Mouse (Mus musculus): ENCODE results near the gene Creb3l2. TPM values are rescaled to one million over a fixed set of nuclear protein-coding genes. Genes with fewer than 3 reads are reported as not detected.

Gene Creb3l2
- polyA plus RNA-seq, 1 experiment, result 10.2 TPM

- Histone ChIP-seq H3K36me3 (ENCODE audit: control insufficient read depth, insufficient read depth, low read length, poor library complexity, severe bottlenecking) (no peaks in the 10 kb centered on the region), H3K27me3 (ENCODE audit: control insufficient read depth, insufficient read depth, low read length, poor library complexity, severe bottlenecking) (no peaks in the 10 kb centered on the region), H3K27ac (ENCODE audit: insufficient read depth, low read length) (no peak overlapping the region)
Observed at GRCm38 (mm10) chr6:37411696-37412095, 30.2 kb downstream of the Creb3l2 start.

DNA sequence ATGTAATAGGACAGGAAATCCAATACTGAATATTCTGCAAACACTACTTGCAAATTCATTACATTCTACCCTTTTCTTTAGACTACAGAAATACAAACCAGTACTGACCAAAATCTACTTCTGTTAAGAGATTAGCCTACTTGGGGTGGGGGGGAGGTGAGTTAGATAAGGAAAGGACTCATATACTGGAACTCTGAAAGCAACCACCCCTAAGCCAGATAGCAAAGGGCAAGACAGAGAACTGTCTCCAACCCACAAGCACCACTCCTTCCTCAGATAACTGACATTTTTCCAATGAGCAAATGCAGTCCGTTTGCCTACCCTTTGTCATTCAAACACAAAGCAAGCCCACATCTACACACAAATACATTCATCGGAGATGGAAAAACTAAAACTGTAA lies 32.1 kb downstream of the Creb3l2 start:
- H3K27ac ChIP-seq (ENCODE audit: insufficient read depth, low read length), result no peak overlapping the region
- no peaks in the 10 kb centered on the region for H3K4me1 ChIP-seq (ENCODE audit: control insufficient read depth, insufficient read depth, low read length)
- H3K9me3 ChIP-seq (replicated peaks; ENCODE audit: control insufficient read depth, insufficient read depth, low read length, poor library complexity, severe bottlenecking), result no peaks in the 10 kb centered on the region
- H3K27me3 ChIP-seq (ENCODE audit: control insufficient read depth, insufficient read depth, low read length, poor library complexity, severe bottlenecking), result no peaks in the 10 kb centered on the region
- no peak overlapping the region for H3K9ac ChIP-seq (ENCODE audit: low read depth, poor library complexity, severe bottlenecking)
- H3K36me3 ChIP-seq (ENCODE audit: control insufficient read depth, insufficient read depth, low read length, poor library complexity, severe bottlenecking), result no peaks in the 10 kb centered on the region
- H3K4me3 ChIP-seq (ENCODE audit: low read depth, low read length), result no peak overlapping the region
- TF ChIP-seq EP300 (IDR thresholded peaks at IDR 0.05; ENCODE audit: insufficient read depth, low read depth, low read length) (no peak), POLR2A (IDR thresholded peaks at IDR 0.05; ENCODE audit: insufficient read depth, low read length) (no peak), CTCF (IDR thresholded peaks at IDR 0.05; ENCODE audit: low read depth, low read length) (no peak)

More at GRCm38 (mm10) chr6:37411696-37412095, 30.2 kb downstream of the Creb3l2 start:
- no peak overlapping the region for H3K4me3 ChIP-seq (ENCODE audit: low read depth, low read length)
- TF ChIP-seq EP300 (IDR thresholded peaks at IDR 0.05; ENCODE audit: insufficient read depth, low read depth, low read length) (no peak), CTCF (IDR thresholded peaks at IDR 0.05; ENCODE audit: low read depth, low read length) (no peak)
- H3K9ac ChIP-seq (ENCODE audit: low read depth, poor library complexity, severe bottlenecking), result no peak overlapping the region
- H3K9me3 ChIP-seq (replicated peaks; ENCODE audit: control insufficient read depth, insufficient read depth, low read length, poor library complexity, severe bottlenecking), result no peaks in the 10 kb centered on the region
- no peaks in the 10 kb centered on the region for H3K4me1 ChIP-seq (ENCODE audit: control insufficient read depth, insufficient read depth, low read length)

GRCm38 (mm10) chr6:37407876-37408275 lies 34.1 kb downstream of the Creb3l2 start:
- no peaks in the 10 kb centered on the region for H3K9me3 ChIP-seq (replicated peaks; ENCODE audit: control insufficient read depth, insufficient read depth, low read length, poor library complexity, severe bottlenecking)
- no peak overlapping the region for H3K9ac ChIP-seq (ENCODE audit: low read depth, poor library complexity, severe bottlenecking)
- H3K27me3 ChIP-seq (ENCODE audit: control insufficient read depth, insufficient read depth, low read length, poor library complexity, severe bottlenecking), result no peaks in the 10 kb centered on the region
- H3K4me1 ChIP-seq (ENCODE audit: control insufficient read depth, insufficient read depth, low read length), result peaks cover 2% of the 10 kb centered on the region
- no peaks in the 10 kb centered on the region for H3K36me3 ChIP-seq (ENCODE audit: control insufficient read depth, insufficient read depth, low read length, poor library complexity, severe bottlenecking)
- H3K27ac ChIP-seq (ENCODE audit: insufficient read depth, low read length), result no peak overlapping the region
- TF ChIP-seq EP300 (IDR thresholded peaks at IDR 0.05; ENCODE audit: insufficient read depth, low read depth, low read length) (no peak), POLR2A (IDR thresholded peaks at IDR 0.05; ENCODE audit: insufficient read depth, low read length) (no peak), CTCF (IDR thresholded peaks at IDR 0.05; ENCODE audit: low read depth, low read length) (no peak)
- no peak overlapping the region for H3K4me3 ChIP-seq (ENCODE audit: low read depth, low read length)

DNA sequence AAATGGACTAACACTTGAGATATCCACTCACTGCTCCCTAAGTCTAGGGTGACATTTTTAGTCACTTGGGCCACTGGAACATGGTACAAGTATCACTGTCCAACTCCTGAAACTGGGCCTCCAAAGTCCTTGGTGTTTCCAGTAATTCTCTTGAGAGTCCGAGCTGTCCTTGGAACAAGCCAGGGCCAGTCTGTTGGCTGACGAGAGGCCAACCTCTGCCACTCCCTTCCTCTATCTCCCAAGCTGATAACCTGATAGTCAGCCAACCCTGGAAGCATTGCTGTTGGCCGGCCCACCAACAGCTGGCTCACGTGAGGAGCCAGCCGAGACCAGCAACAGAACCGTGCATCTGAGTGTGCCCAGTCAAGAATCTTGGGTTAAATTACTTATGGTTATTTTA lies 35.0 kb downstream of the Creb3l2 start:
- H3K4me3 ChIP-seq (ENCODE audit: low read depth, low read length), result no peak overlapping the region
- H3K9ac ChIP-seq (ENCODE audit: low read depth, poor library complexity, severe bottlenecking), result no peak overlapping the region
- peaks cover 2% of the 10 kb centered on the region for H3K4me1 ChIP-seq (ENCODE audit: control insufficient read depth, insufficient read depth, low read length)
- no peaks in the 10 kb centered on the region for H3K27me3 ChIP-seq (ENCODE audit: control insufficient read depth, insufficient read depth, low read length, poor library complexity, severe bottlenecking)
- H3K9me3 ChIP-seq (replicated peaks; ENCODE audit: control insufficient read depth, insufficient read depth, low read length, poor library complexity, severe bottlenecking), result no peaks in the 10 kb centered on the region
- TF ChIP-seq POLR2A (IDR thresholded peaks at IDR 0.05; ENCODE audit: insufficient read depth, low read length) (no peak), EP300 (IDR thresholded peaks at IDR 0.05; ENCODE audit: insufficient read depth, low read depth, low read length) (no peak), CTCF (IDR thresholded peaks at IDR 0.05; ENCODE audit: low read depth, low read length) (no peak)
- no peak overlapping the region for H3K27ac ChIP-seq (ENCODE audit: insufficient read depth, low read length)
- no peaks in the 10 kb centered on the region for H3K36me3 ChIP-seq (ENCODE audit: control insufficient read depth, insufficient read depth, low read length, poor library complexity, severe bottlenecking)

GRCm38 (mm10) chr6:37406018-37406417 lies 35.9 kb downstream of the Creb3l2 start:
- Histone ChIP-seq H3K4me3 (ENCODE audit: low read depth, low read length) (no peak overlapping the region), H3K27me3 (ENCODE audit: control insufficient read depth, insufficient read depth, low read length, poor library complexity, severe bottlenecking) (no peaks in the 10 kb centered on the region), H3K9ac (ENCODE audit: low read depth, poor library complexity, severe bottlenecking) (no peak overlapping the region), H3K36me3 (ENCODE audit: control insufficient read depth, insufficient read depth, low read length, poor library complexity, severe bottlenecking) (no peaks in the 10 kb centered on the region), H3K9me3 (replicated peaks; ENCODE audit: control insufficient read depth, insufficient read depth, low read length, poor library complexity, severe bottlenecking) (no peaks in the 10 kb centered on the region), H3K27ac (ENCODE audit: insufficient read depth, low read length) (no peak overlapping the region), H3K4me1 (ENCODE audit: control insufficient read depth, insufficient read depth, low read length) (peaks cover 2% of the 10 kb centered on the region)
- no peak for TF ChIP-seq POLR2A (IDR thresholded peaks at IDR 0.05; ENCODE audit: insufficient read depth, low read length)
- TF ChIP-seq CTCF (IDR thresholded peaks at IDR 0.05; ENCODE audit: low read depth, low read length), result no peak
- TF ChIP-seq EP300 (IDR thresholded peaks at IDR 0.05; ENCODE audit: insufficient read depth, low read depth, low read length), result no peak

DNA sequence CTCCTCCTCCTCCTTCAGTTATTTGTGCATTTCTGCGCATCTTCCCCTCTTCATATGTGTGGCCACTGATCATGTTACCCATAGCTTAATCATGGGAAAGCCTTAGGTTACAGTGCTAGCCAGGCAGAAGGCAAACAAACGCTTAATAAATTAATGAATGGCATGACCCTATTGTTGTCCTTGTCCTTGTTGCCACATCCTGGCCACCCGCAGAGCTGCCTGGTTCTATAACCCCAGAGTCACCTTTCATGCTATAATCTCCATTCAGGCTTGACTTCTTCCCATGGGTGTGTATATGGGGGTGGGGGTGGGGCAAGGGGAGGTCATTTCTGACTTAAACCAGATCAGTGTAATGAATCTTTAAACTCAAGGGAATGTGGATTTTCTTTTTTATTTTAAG lies 37.6 kb downstream of the Creb3l2 start:
- no peak overlapping the region for H3K4me3 ChIP-seq (ENCODE audit: low read depth, low read length)
- no peak overlapping the region for H3K27ac ChIP-seq (ENCODE audit: insufficient read depth, low read length)
- no peaks in the 10 kb centered on the region for H3K9me3 ChIP-seq (replicated peaks; ENCODE audit: control insufficient read depth, insufficient read depth, low read length, poor library complexity, severe bottlenecking)
- H3K36me3 ChIP-seq (ENCODE audit: control insufficient read depth, insufficient read depth, low read length, poor library complexity, severe bottlenecking), result no peaks in the 10 kb centered on the region
- no peak for TF ChIP-seq EP300 (IDR thresholded peaks at IDR 0.05; ENCODE audit: insufficient read depth, low read depth, low read length)
- TF ChIP-seq POLR2A (IDR thresholded peaks at IDR 0.05; ENCODE audit: insufficient read depth, low read length), result no peak
- TF ChIP-seq CTCF (IDR thresholded peaks at IDR 0.05; ENCODE audit: low read depth, low read length), result no peak
- peaks cover 2% of the 10 kb centered on the region for H3K4me1 ChIP-seq (ENCODE audit: control insufficient read depth, insufficient read depth, low read length)
- H3K27me3 ChIP-seq (ENCODE audit: control insufficient read depth, insufficient read depth, low read length, poor library complexity, severe bottlenecking), result no peaks in the 10 kb centered on the region
- no peak overlapping the region for H3K9ac ChIP-seq (ENCODE audit: low read depth, poor library complexity, severe bottlenecking)
